Mouse (Mus musculus) small intestine, adult 2 months (tissue): ENCODE results near the gene Mymk.

Experiments
- CTCF ChIP-seq: fragments of 200-500 bp; IDR thresholded peaks from 2 replicates; pipeline ENCODE4 v1.5.1; 2012; ENCODE audit warnings: low read depth, mild to moderate bottlenecking, control low read depth, inconsistent platforms, low read length, moderate library complexity, mixed read lengths; ENCODE audit not compliant: insufficient replicate concordance, insufficient read length; ENCODE audit errors: extremely low read depth
- POLR2A ChIP-seq: fragments of 200-500 bp; IDR thresholded peaks from 2 replicates; pipeline ENCODE4 v1.6.1; 2012; ENCODE audit warnings: low read depth, mild to moderate bottlenecking, control low read depth, inconsistent platforms, low read length, moderate library complexity

DNA sequence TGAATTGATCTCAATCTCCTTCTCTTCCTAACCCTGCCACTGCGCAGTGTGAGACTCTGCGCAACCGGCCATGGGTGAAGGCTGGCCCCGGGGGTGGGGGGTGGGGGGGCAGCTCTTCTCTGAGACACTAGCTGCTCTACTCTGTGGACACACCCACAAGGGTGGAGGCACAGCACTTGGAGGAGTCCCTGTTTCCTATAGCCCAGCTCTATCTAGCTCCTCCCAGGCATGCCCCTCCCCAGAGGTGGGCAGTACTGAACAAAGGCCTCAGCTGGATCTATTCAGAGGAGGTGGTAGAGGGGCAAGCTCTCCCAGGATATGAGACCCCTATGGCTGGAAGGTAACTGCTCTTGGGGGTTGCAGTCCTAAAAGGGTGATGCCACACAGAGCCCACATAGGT is 35.0 kb downstream of the Mymk start:
- TF ChIP-seq POLR2A (no peak), CTCF (no peak)
